Mouse (Mus musculus) MEL (cell line): ENCODE data around the gene Braf. TPM values are rescaled to one million over a fixed set of nuclear protein-coding genes. Genes with fewer than 3 reads are reported as not detected.

Source experiments
- DNase-seq: peaks from one replicate; pipeline ENCODE4 v3.0.0; 2011; ENCODE audit warnings: low read depth, low spot score
- H3K27ac ChIP-seq: 2 replicates; pipeline ENCODE4 v1.5.1; 2012; ENCODE audit warnings: low read depth, mild to moderate bottlenecking, control low read depth, low read length, moderate library complexity; ENCODE audit not compliant: control insufficient read depth
- H3K27me3 ChIP-seq, 2 experiments: fragments of 150-350 bp in 1 of 2; sonication (generic) in 1 of 2; 2 replicates each; pipeline ENCODE4 v1.6.1; 2012; ENCODE audit warnings: low read length in 2 of 2, mild to moderate bottlenecking in 2 of 2, improper control_type of control experiment in 1 of 2, moderate library complexity in 1 of 2; ENCODE audit not compliant: insufficient read depth in 2 of 2, control insufficient read depth in 1 of 2
- H3K36me3 ChIP-seq, 2 experiments: 2 replicates each; pipeline ENCODE4 v1.6.1; 2012 to 2014; ENCODE audit warnings: low read length in 2 of 2, improper control_type of control experiment in 1 of 2, inconsistent platforms in 1 of 2, mild to moderate bottlenecking in 1 of 2; ENCODE audit not compliant: insufficient read depth in 2 of 2, control insufficient read depth in 1 of 2
- H3K4me1 ChIP-seq, 2 experiments: fragments of 150-350 bp in 1 of 2; sonication (generic) in 1 of 2; 2 replicates each; pipeline ENCODE4 v1.6.1; 2012; ENCODE audit warnings: low read length in 2 of 2, improper control_type of control experiment in 1 of 2, mild to moderate bottlenecking in 1 of 2; ENCODE audit not compliant: insufficient read depth in 2 of 2, control insufficient read depth in 1 of 2
- H3K4me3 ChIP-seq, 2 experiments: fragments of 150-350 bp in 1 of 2; sonication (generic) in 1 of 2; 2 replicates each; pipeline ENCODE4 v1.5.1; 2012; ENCODE audit warnings: low read depth in 2 of 2, low read length in 2 of 2, mild to moderate bottlenecking in 2 of 2, moderate library complexity in 2 of 2, control low read depth in 1 of 2, improper control_type of control experiment in 1 of 2; ENCODE audit not compliant: control insufficient read depth in 1 of 2, insufficient read depth in 1 of 2
- H3K79me2 ChIP-seq: 2 replicates; pipeline ENCODE4 v1.6.1; 2012; ENCODE audit warnings: mild to moderate bottlenecking, low read length, moderate library complexity; ENCODE audit not compliant: control insufficient read depth, poor library complexity, insufficient read depth
- H3K9ac ChIP-seq: 2 replicates; pipeline ENCODE4 v1.6.1; 2012; ENCODE audit warnings: low read depth, mild to moderate bottlenecking, control low read depth, low read length, moderate library complexity; ENCODE audit not compliant: control insufficient read depth, poor library complexity, severe bottlenecking
- H3K9me3 ChIP-seq: fragments of 150-350 bp; sonication (generic); replicated peaks from 2 replicates; pipeline ENCODE4 v1.6.1; 2012; ENCODE audit warnings: mild to moderate bottlenecking, low read length, improper control_type of control experiment, moderate library complexity; ENCODE audit not compliant: insufficient read depth
- CHD2 ChIP-seq: IDR thresholded peaks from 2 replicates; pipeline ENCODE4 v1.6.1; 2011; ENCODE audit warnings: low read length, improper control_type of control experiment
- E2F4 ChIP-seq: IDR thresholded peaks from 2 replicates; pipeline ENCODE4 v1.6.1; 2011; ENCODE audit warnings: low read depth, low read length, improper control_type of control experiment, borderline replicate concordance
- ELF1 ChIP-seq: IDR thresholded peaks from 2 replicates; pipeline ENCODE4 v1.6.1; 2014; ENCODE audit warnings: low read depth, mild to moderate bottlenecking, inconsistent platforms, low read length, improper control_type of control experiment, moderate library complexity
- EP300 ChIP-seq, 2 experiments: IDR thresholded peaks; 2 replicates each; pipeline ENCODE4 v1.6.1; 2011; ENCODE audit warnings: improper control_type of control experiment in 2 of 2, low read length in 2 of 2, low read depth in 1 of 2, mild to moderate bottlenecking in 1 of 2
- GABPA ChIP-seq: IDR thresholded peaks from 2 replicates; pipeline ENCODE4 v1.6.1; 2012; ENCODE audit warnings: low read depth, mild to moderate bottlenecking, inconsistent platforms, low read length, improper control_type of control experiment, moderate library complexity
- GATA1 ChIP-seq: IDR thresholded peaks from 2 replicates; pipeline ENCODE4 v1.6.1; 2011; ENCODE audit warnings: low read depth, low read length, improper control_type of control experiment
- JUND ChIP-seq: IDR thresholded peaks from 2 replicates; pipeline ENCODE4 v1.6.1; 2011; ENCODE audit warnings: low read depth, mild to moderate bottlenecking, improper control_type of control experiment, low read length
- MAZ ChIP-seq: IDR thresholded peaks from 2 replicates; pipeline ENCODE4 v1.6.1; 2012; ENCODE audit warnings: low read depth, mild to moderate bottlenecking, inconsistent platforms, low read length, improper control_type of control experiment
- MEF2A ChIP-seq: IDR thresholded peaks from 2 replicates; pipeline ENCODE4 v1.6.1; 2014; ENCODE audit warnings: low read depth, mild to moderate bottlenecking, inconsistent platforms, low read length, improper control_type of control experiment; ENCODE audit not compliant: poor library complexity, insufficient replicate concordance, severe bottlenecking; ENCODE audit errors: extremely low read depth
- MXI1 ChIP-seq: IDR thresholded peaks from 2 replicates; pipeline ENCODE4 v1.6.1; 2011; ENCODE audit warnings: mild to moderate bottlenecking, low read depth, low read length, improper control_type of control experiment
- MYB ChIP-seq: IDR thresholded peaks from 2 replicates; pipeline ENCODE4 v1.6.1; 2011; ENCODE audit warnings: mild to moderate bottlenecking, low read depth, low read length, improper control_type of control experiment
- NELFE ChIP-seq: IDR thresholded peaks from 2 replicates; pipeline ENCODE4 v1.6.1; 2011; ENCODE audit warnings: low read depth, low read length, improper control_type of control experiment
- POLR2A ChIP-seq, 2 experiments: IDR thresholded peaks; 2 replicates each; pipeline ENCODE4 v1.6.1; 2011 to 2012; ENCODE audit warnings: low read length in 2 of 2, mild to moderate bottlenecking in 2 of 2, control low read depth in 1 of 2, improper control_type of control experiment in 1 of 2, low read depth in 1 of 2, moderate library complexity in 1 of 2; ENCODE audit not compliant: control insufficient read depth in 1 of 2, insufficient read depth in 1 of 2, poor library complexity in 1 of 2
- RAD21 ChIP-seq: IDR thresholded peaks from 2 replicates; pipeline ENCODE4 v1.6.1; 2011; ENCODE audit warnings: mild to moderate bottlenecking, low read depth, low read length, improper control_type of control experiment
- TBP ChIP-seq: IDR thresholded peaks from 2 replicates; pipeline ENCODE4 v1.8.0; 2011; ENCODE audit warnings: low read depth, low read length, improper control_type of control experiment
- ZC3H11A ChIP-seq: IDR thresholded peaks from 2 replicates; pipeline ENCODE4 v1.6.1; 2012; ENCODE audit warnings: low read depth, mild to moderate bottlenecking, inconsistent platforms, low read length, improper control_type of control experiment
- ZKSCAN1 ChIP-seq: IDR thresholded peaks from 2 replicates; pipeline ENCODE4 v1.6.1; 2012; ENCODE audit warnings: low read depth, mild to moderate bottlenecking, inconsistent platforms, low read length, improper control_type of control experiment, moderate library complexity
- ZMIZ1 ChIP-seq: IDR thresholded peaks from 2 replicates; pipeline ENCODE4 v1.6.1; 2012; ENCODE audit warnings: low read depth, mild to moderate bottlenecking, inconsistent platforms, low read length, improper control_type of control experiment, moderate library complexity
- polyA plus RNA-seq, 2 experiments: library from polyadenylated mRNA; stranded (reverse) in 1 of 2; unstranded in 1 of 2; fragments of >175 nt in 1 of 2; fragments of >200 nt in 1 of 2; gene quantifications; 2 replicates each; pipeline versions ENCODE4 v1.2.1 to v1.2.4; 2012; ENCODE audit warnings: low replicate concordance in 2 of 2, low read depth in 1 of 2; ENCODE audit not compliant: insufficient read length in 2 of 2, insufficient read depth in 1 of 2, missing spikeins in 1 of 2
- total RNA-seq: library from RNA; depleted of rRNA; stranded (reverse); fragments of 300-350 nt; gene quantifications from 2 replicates; pipeline ENCODE4 v1.2.3, GENCODE M21; 2012

The Braf gene
- total and polyA plus RNA-seq, 3 experiments = 6.3 to 8.4 TPM; not detected in 1

DNA sequence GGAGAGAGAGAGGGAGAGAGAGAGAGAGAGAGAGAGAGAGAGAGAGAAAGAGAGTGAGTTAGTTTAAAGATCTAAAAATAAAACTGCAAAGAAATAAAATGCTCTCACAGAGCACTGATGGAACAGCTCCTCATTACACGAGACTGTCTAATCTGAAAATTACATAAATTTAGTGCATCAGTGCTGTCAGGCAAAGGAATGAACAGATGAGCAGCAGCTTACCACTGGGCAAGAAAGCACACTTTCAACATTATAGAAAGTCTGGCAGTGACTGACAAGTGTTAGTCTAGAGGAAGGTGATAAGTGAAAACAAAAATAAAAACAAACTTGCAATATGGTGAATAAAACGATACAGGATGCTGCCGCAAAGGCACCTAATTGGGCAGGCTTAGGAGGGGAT lies 11.9 kb downstream of the Braf start (continued):
- no peak for TF ChIP-seq ELF1

DNA sequence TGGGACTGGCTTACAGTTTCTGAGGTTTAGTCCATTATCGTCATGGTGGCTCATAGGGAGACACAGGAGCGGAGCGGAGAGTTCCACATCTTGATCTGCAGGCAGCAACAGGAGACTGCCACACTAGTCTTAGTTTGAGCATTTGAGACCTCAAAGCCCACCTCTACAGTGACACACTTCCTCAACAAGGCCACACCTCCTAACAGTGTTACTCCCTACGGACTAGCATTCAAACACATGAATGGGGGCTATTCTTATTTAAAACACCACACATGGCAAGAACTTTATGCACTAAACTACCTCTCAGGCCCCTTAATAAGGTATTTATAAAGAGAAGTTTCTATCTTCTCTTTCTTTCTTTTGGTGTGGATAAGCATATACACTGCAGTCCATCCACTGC lies 19.6 kb downstream of the Braf start:
- TF ChIP-seq MAZ (no peak), ELF1 (no peak), JUND (no peak), RAD21 (no peak), ZMIZ1 (no peak), E2F4 (no peak), GABPA (no peak), MEF2A (no peak), MXI1 (no peak), MYB (no peak), ZKSCAN1 (no peak), TBP (no peak), POLR2A (IDR thresholded peaks at IDR 0.05; ENCODE audit: control insufficient read depth in 1 of 2, insufficient read depth in 1 of 2, low read depth in 1 of 2, low read length in 2 of 2, poor library complexity in 1 of 2) (no peak), ZC3H11A (no peak)
- TF ChIP-seq, all 39 proteins: peak for 0
- Histone ChIP-seq H3K4me1 (no peaks in the 10 kb centered on the region), H3K27me3 (no peaks in the 10 kb centered on the region), H3K79me2 (no peaks in the 10 kb centered on the region; the same call in 1 of the 2 replicates), H3K4me3 (no peak overlapping the region), H3K36me3 (no peaks in the 10 kb centered on the region), H3K27ac (no peak overlapping the region), H3K9ac (no peak overlapping the region), H3K9me3 (no peaks in the 10 kb centered on the region)
- DNase-seq = no peak

DNA sequence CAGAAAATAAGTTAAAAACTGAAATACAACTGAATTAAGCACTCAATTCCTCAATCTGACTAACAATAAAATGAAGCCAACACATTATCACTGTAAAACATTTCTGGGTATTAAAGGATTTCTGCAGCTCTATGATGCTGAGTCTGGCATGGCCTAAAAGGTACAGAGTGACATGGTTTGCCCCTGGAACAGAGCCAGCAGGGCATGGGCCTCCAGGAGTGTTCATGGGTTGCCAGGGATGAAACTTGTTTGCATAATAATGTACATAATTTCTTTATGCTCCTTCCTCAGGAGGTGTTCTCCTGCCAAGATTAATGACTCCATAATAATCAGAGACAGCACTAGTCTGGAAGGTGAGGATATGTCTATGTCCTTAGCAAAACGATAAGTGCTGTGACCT lies 32.1 kb downstream of the Braf start:
- Histone ChIP-seq H3K9me3 (no peaks in the 10 kb centered on the region), H3K4me1 (no peaks in the 10 kb centered on the region), H3K36me3 (no peaks in the 10 kb centered on the region; a peak in 1 of 4 replicates), H3K4me3 (no peak overlapping the region), H3K27me3 (no peaks in the 10 kb centered on the region), H3K27ac (no peak overlapping the region), H3K79me2 (no peaks in the 10 kb centered on the region; the same call in 1 of the 2 replicates), H3K9ac (no peak overlapping the region)
- TF ChIP-seq CHD2 = no peak
- no peak for TF ChIP-seq GATA1
- TF ChIP-seq MAZ = no peak
- TF ChIP-seq NELFE = no peak
- TF ChIP-seq EP300 (IDR thresholded peaks at IDR 0.05; ENCODE audit: low read depth in 1 of 2, low read length in 2 of 2) = no peak
- TF ChIP-seq MEF2A = no peak
- no peak for DNase-seq
